Mouse (Mus musculus): ENCODE data around the gene Olfr281. TPM values are rescaled to one million over a fixed set of nuclear protein-coding genes. Genes with fewer than 3 reads are reported as not detected.

Olfr281 gene
- polyA plus RNA-seq, 1 experiment: not detected

DNA sequence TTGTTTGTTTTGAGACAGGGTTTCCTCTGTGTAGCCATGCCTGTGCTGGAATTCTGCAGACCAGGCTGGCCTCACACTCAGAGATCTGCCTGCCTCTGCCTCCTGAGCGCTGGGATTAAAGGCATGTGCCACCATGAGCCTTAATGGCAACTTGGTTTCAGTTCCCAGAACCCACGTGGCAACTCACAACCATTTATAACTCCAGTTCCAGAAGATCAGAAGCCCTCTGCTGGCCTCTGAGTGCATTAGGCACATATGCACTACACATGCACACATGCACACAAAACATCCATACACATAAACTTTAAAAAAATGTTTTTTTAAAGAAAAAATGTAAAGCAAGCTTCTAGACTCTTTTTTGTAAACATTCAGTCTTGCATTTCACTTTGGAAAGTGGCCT lies 57.0 kb downstream of the Olfr281 start:
- no peak for TF ChIP-seq CTCF (IDR thresholded peaks at IDR 0.05; ENCODE audit: borderline replicate concordance, insufficient read depth, low read length)
- TF ChIP-seq POLR2A (IDR thresholded peaks at IDR 0.05; ENCODE audit: low read depth, low read length): no peak

More for the DNA sequence above, 57.0 kb downstream of the Olfr281 start:
- Histone ChIP-seq H3K4me1 (ENCODE audit: control insufficient read depth, insufficient read depth, low read length) (no peaks in the 10 kb centered on the region), H3K4me3 (ENCODE audit: insufficient read depth, low read length) (no peak overlapping the region), H3K27ac (ENCODE audit: insufficient read depth, low read length) (no peak overlapping the region)

Other genes starting within 250 kb of the Olfr281 start
- not detected in 2 replicates for gene Gm44579, start 231.6 kb upstream of the Olfr281 start, polyA plus RNA-seq (2011; ENCODE audit: insufficient read length, low read depth, missing spikeins)
- gene Olfr287, start 231.5 kb upstream of the Olfr281 start, polyA plus RNA-seq (2011; ENCODE audit: insufficient read length, low read depth, missing spikeins): not detected in 2 replicates
- gene Olfr286, start 218.1 kb upstream of the Olfr281 start, polyA plus RNA-seq (2011; ENCODE audit: insufficient read length, low read depth, missing spikeins): not detected in 2 replicates
- gene H1fnt, start 195.3 kb upstream of the Olfr281 start, polyA plus RNA-seq (2011; ENCODE audit: insufficient read length, low read depth, missing spikeins): not detected in 2 replicates
- gene Zfp641, start 156.4 kb upstream of the Olfr281 start, polyA plus RNA-seq (2011; ENCODE audit: insufficient read length, low read depth, missing spikeins): 0.38 and 0.40 TPM in 2 replicates
- not detected in 2 replicates for gene Olfr285, start 135.2 kb upstream of the Olfr281 start, polyA plus RNA-seq (2011; ENCODE audit: insufficient read length, low read depth, missing spikeins)
- gene Olfr284, start 111.6 kb upstream of the Olfr281 start, polyA plus RNA-seq (2011; ENCODE audit: insufficient read length, low read depth, missing spikeins): not detected in 2 replicates
- not detected in 2 replicates for gene Olfr283, start 71.6 kb upstream of the Olfr281 start, polyA plus RNA-seq (2011; ENCODE audit: insufficient read length, low read depth, missing spikeins)
- gene Olfr282, start 21.4 kb upstream of the Olfr281 start, polyA plus RNA-seq (2011; ENCODE audit: insufficient read length, low read depth, missing spikeins): not detected in 2 replicates
- gene OR5BS1P, start 17.3 kb downstream of the Olfr281 start, polyA plus RNA-seq (2011; ENCODE audit: insufficient read length, low read depth, missing spikeins): not detected in 2 replicates
- gene Lalba, start 30.1 kb downstream of the Olfr281 start, polyA plus RNA-seq (2011; ENCODE audit: insufficient read length, low read depth, missing spikeins): not detected in 2 replicates
- not detected in 2 replicates for gene Olfr279, start 39.8 kb downstream of the Olfr281 start, polyA plus RNA-seq (2011; ENCODE audit: insufficient read length, low read depth, missing spikeins)
- gene Kansl2, start 81.7 kb downstream of the Olfr281 start, polyA plus RNA-seq (2011; ENCODE audit: insufficient read length, low read depth, missing spikeins): 91.2 and 117 TPM in 2 replicates
- 36.3 and 40.6 TPM in 2 replicates for gene Ccnt1, start 118.3 kb downstream of the Olfr281 start, polyA plus RNA-seq (2011; ENCODE audit: insufficient read length, low read depth, missing spikeins)
- gene 4930415O20Rik, start 118.4 kb downstream of the Olfr281 start, polyA plus RNA-seq (2011; ENCODE audit: insufficient read length, low read depth, missing spikeins): not detected in 2 replicates
- gene Adcy6, start 157.5 kb downstream of the Olfr281 start, polyA plus RNA-seq (2011; ENCODE audit: insufficient read length, low read depth, missing spikeins): 49.8 and 56.5 TPM in 2 replicates
- gene Cacnb3, start 178.3 kb downstream of the Olfr281 start, polyA plus RNA-seq (2011; ENCODE audit: insufficient read length, low read depth, missing spikeins): 40.5 and 44.2 TPM in 2 replicates
- gene Ddx23, start 210.3 kb downstream of the Olfr281 start, polyA plus RNA-seq (2011; ENCODE audit: insufficient read length, low read depth, missing spikeins): 58.8 and 62.4 TPM in 2 replicates
- gene Rnd1, start 224.9 kb downstream of the Olfr281 start, polyA plus RNA-seq (2011; ENCODE audit: insufficient read length, low read depth, missing spikeins): 9.6 and 14.3 TPM in 2 replicates

Measured in embryonic fibroblast, embryonic 13.5 days (primary cell).